Mouse (Mus musculus): Measurements from ENCODE around the gene Wfdc16.
"Not testable (repeated sequence)": the region's sequence is repeated elsewhere in the genome, so short reads cannot be mapped to it uniquely, and the experiment has no call there.

DNA sequence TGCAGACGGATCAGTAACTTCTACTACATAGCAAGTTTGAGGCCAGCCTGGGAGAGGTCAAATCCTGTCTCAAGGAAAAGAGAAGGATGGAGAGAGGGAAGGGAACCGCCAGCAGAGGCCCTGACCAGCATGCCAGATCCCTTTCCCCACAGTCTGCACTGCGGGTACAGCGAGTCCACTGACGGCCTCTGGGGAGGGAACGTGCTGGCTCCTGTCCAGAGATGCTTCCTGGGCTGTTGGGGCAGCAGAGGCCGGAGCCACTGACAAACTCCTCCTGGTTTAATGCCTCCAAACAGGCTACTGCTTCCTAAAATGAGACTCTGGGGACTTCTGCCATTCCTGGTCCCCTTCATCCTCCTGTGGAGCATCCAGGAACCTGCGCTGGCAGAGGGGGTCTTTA lies 25.1 kb downstream of the Wfdc16 start, which contains the start of the genes Wfdc6b and Wfdc8:
- TF ChIP-seq POLR2A (IDR thresholded peaks at IDR 0.05; ENCODE audit: borderline replicate concordance, extremely low read depth, insufficient read depth, insufficient read length, poor library complexity, severe bottlenecking); CTCF (IDR thresholded peaks at IDR 0.05; ENCODE audit: borderline replicate concordance, extremely low read depth, insufficient read depth, insufficient read length): not testable (repeated sequence)
